Mouse (Mus musculus) lung, postnatal 0 days (tissue): ENCODE measurements around the gene Ppp6r2. TPM values are rescaled to one million over a fixed set of nuclear protein-coding genes. Genes with fewer than 3 reads are reported as not detected.
A peak's percentile ranks its signal among the peaks of the same experiment; 100 is the strongest.

Experiments used
- ATAC-seq: fragments of 200-750 bp; cut with Nextera tagmentation; 2 replicates; pipeline ENCODE4 v1.8.0; 2017; ENCODE audit warnings: moderate library complexity
- DNase-seq: peaks from one replicate; pipeline ENCODE4 v3.0.0-alpha.2; 2016; ENCODE audit warnings: low spot score
- H3K27ac ChIP-seq: fragments of 300-500 bp; sonication (generic); 2 replicates; pipeline ENCODE4 v1.5.1; 2014; ENCODE audit warnings: antibody characterized with exemption, mild to moderate bottlenecking, low read length, mixed read lengths
- H3K27me3 ChIP-seq: fragments of 300-500 bp; sonication (generic); replicated peaks from 2 replicates; pipeline ENCODE4 v1.6.1; 2014; ENCODE audit warnings: low read length, mixed read lengths; ENCODE audit not compliant: insufficient read depth
- H3K36me3 ChIP-seq: fragments of 300-500 bp; sonication (generic); 2 replicates; pipeline ENCODE4 v1.6.1; 2014; ENCODE audit warnings: low read length, mixed read lengths; ENCODE audit not compliant: insufficient read depth
- H3K4me1 ChIP-seq: fragments of 300-500 bp; sonication (generic); 2 replicates; pipeline ENCODE4 v1.6.1; 2014; ENCODE audit warnings: antibody characterized with exemption, low read depth, low read length, mixed read lengths; ENCODE audit not compliant: insufficient read depth
- H3K4me2 ChIP-seq: fragments of 300-500 bp; sonication (generic); replicated peaks from 2 replicates; pipeline ENCODE4 v1.6.1; 2014; ENCODE audit warnings: low read depth, mild to moderate bottlenecking, low read length, moderate library complexity, mixed read lengths
- H3K4me3 ChIP-seq: fragments of 300-500 bp; sonication (generic); 2 replicates; pipeline ENCODE4 v1.5.1; 2014; ENCODE audit warnings: low read depth, low read length
- H3K9ac ChIP-seq: fragments of 300-500 bp; sonication (generic); replicated peaks from 2 replicates; pipeline ENCODE4 v1.6.1; 2014; ENCODE audit warnings: low read depth, mild to moderate bottlenecking
- H3K9me3 ChIP-seq: fragments of 300-500 bp; sonication (generic); 2 replicates; pipeline ENCODE4 v1.6.1; 2016; ENCODE audit warnings: low read length, mixed read lengths
- CTCF ChIP-seq: IDR thresholded peaks from 2 replicates; pipeline ENCODE4 v1.5.1; 2016; ENCODE audit warnings: antibody characterized with exemption, mild to moderate bottlenecking
- EP300 ChIP-seq: IDR thresholded peaks from 2 replicates; pipeline ENCODE4 v1.6.1; 2016; ENCODE audit warnings: antibody characterized with exemption, mild to moderate bottlenecking, control low read depth
- WGBS: fragments of 180-500 bp; shearing (Covaris S2); extraction: QIAGEN DNeasy Blood & Tissue Kit; methylation state at CpG from one replicate; pipeline ENCODE4 v1.1.7; 2014; 5-methylcytosine and 5-hydroxymethylcytosine counted together
- polyA plus RNA-seq: library from polyadenylated mRNA; unstranded; fragments of >200 nt; fragmentation: Nextera tagmentation; extraction: Ambion mirVana; gene quantifications from 2 replicates; pipeline ENCODE4 v1.2.1, GENCODE M21; 2015

Ppp6r2 gene
- polyA plus RNA-seq, 1 experiment from 2014 or later: 22.7 TPM

GRCm38 (mm10) chr15:89195690-89196312 is 15.6 kb upstream of the Ppp6r2 start:
- H3K27ac ChIP-seq: peak overlapping the region; percentile 99
- 1% methylated on average over 16 of the region's 25 CpGs for WGBS
- no peaks in the 10 kb centered on the region for H3K9me3 ChIP-seq
- H3K4me2 ChIP-seq: peak overlapping the region; percentile 66
- TF ChIP-seq CTCF (no peak), EP300 (no peak)
- no peaks in the 10 kb centered on the region for H3K36me3 ChIP-seq
- peak overlapping the region; percentile 98 for H3K4me3 ChIP-seq
- H3K4me1 ChIP-seq: no peaks in the 10 kb centered on the region
- ATAC-seq (peak; percentile 95), DNase-seq (peak; percentile 97)
- peak overlapping the region; percentile 93 for H3K9ac ChIP-seq
- no peaks in the 10 kb centered on the region for H3K27me3 ChIP-seq

DNA sequence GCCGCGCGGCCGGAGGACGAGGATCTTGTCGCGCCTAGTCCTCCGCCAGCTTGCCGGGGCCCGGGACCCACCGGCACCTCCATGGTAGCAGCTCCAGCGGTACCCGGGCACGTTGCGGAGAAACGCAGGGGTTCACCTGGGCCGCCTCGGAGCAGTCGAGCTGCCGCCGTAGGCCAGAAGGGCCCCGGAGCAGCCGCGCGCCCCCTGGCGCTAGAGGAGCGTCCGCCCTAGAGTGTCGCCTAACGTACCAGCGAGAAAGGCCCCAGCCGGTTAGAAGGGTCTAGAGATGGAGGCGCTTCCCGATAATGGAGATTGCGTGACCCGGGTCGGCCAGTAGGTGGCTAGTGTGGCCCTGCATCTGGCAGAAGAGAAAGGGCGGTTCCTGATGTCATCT is 15.0 kb upstream of the Ppp6r2 start, which contains the start of gene Dennd6b:
TSS of gene Dennd6b (minus strand) at position 184 of the 394 bp plus-strand sequence.
- Histone ChIP-seq H3K4me2 (peak within 1 kb of the TSS; percentile 66), H3K4me1 (no peaks in the 10 kb centered on the region), H3K27ac (peak within 1 kb of the TSS; percentile 99), H3K9me3 (no peaks in the 10 kb centered on the region), H3K36me3 (no peaks in the 10 kb centered on the region), H3K27me3 (no peaks in the 10 kb centered on the region), H3K4me3 (peak within 1 kb of the TSS; percentile 98), H3K9ac (peak within 1 kb of the TSS; percentile 93)
- ATAC-seq: peak; percentile 98
- peak; percentile 98 for DNase-seq
- TF ChIP-seq EP300: no peak
- TF ChIP-seq CTCF: peak; percentile 94
- under 1% methylated on average over 34 of the region's 38 CpGs for WGBS

GRCm38 (mm10) chr15:89197056-89197455 is 14.3 kb upstream of the Ppp6r2 start:
- no peak for TF ChIP-seq EP300
- no peak for TF ChIP-seq CTCF
- ATAC-seq (no peak), DNase-seq (no peak)
- Histone ChIP-seq H3K9me3 (no peaks in the 10 kb centered on the region), H3K4me3 (peak overlapping the region; percentile 98), H3K9ac (0 out of 2 replicates have a peak overlapping the region, but pooled peaks have one; percentile 9), H3K4me1 (no peaks in the 10 kb centered on the region), H3K36me3 (no peaks in the 10 kb centered on the region), H3K27me3 (no peaks in the 10 kb centered on the region), H3K27ac (peak overlapping the region; percentile 22), H3K4me2 (peak overlapping the region; percentile 66)
- WGBS: 59% methylated on average over 15 of the region's 15 CpGs

DNA sequence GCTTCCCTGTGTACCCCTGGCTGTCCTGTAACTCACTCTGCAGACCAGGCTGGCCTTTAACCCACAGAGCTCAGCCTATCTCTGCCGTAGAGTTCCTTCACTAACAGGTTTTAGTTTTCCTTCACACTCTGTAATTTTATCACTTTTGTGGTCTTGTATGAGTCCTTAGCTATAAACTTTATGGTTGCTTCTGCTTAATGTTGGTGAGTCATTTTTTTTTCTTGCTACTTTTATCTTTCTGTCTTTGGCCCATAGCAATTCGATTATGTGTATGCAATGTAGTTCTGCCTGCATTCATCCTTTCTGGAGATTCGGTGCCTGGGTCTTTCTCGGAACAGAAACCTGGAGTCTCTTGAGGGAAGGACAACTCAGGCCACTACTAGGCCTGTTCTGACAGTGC is 3.9 kb upstream of the Ppp6r2 start:
- no peak for TF ChIP-seq CTCF
- TF ChIP-seq EP300: no peak
- Histone ChIP-seq H3K4me1 (peaks cover 3% of the 10 kb centered on the region; the same call in 1 of the 2 replicates), H3K4me2 (no peak overlapping the region), H3K36me3 (no peaks in the 10 kb centered on the region), H3K9me3 (no peaks in the 10 kb centered on the region), H3K27me3 (no peaks in the 10 kb centered on the region), H3K27ac (no peak overlapping the region), H3K4me3 (no peak overlapping the region), H3K9ac (no peak overlapping the region)
- ATAC-seq (no peak), DNase-seq (no peak)
- WGBS: 87% methylated on average over 4 of the region's 4 CpGs

DNA sequence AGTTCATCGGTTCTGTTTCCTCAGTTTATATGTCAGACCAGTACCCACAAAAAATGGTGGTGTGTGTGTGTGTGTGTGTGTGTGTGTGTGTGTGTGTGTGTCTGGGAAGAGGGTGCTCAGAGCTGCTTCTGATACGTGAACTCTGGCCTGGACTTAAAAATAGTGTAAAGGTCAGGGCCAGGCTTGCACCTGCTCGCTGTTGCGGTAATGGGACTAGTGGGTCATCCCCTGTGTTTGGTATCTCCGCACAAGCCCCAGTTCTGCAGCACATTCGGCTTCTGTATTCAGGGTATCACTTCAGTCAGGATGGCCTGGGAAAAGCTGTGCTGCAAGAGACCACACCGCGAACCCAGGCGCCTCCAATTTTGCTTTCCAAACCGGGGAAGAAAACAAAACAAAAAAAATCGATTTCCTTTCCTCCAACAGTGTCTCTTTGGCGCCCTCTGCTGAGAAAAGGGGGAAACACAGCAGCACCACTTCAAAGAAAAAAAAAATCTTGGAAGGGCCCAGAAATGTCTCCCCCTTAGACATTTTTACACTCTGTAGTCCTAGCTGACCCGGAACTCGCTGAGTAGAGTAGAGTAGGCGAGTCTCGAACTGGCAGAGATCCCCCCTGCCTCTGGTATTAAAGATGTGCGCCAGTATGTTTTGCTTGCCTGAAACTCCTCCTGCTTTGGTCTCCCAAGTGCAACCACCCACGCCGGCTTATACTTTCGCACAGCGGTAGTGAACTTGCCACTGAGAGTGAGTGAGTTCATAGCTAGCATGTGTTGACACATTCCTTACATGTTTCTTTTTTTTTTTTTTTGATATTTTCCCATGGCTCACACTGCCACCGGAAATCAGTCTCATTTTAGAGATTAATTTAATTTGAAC is 1.2 kb upstream of the Ppp6r2 start:
- Histone ChIP-seq H3K4me3 (peak overlapping the region; percentile 90; the same call in 1 of the 2 replicates), H3K36me3 (no peaks in the 10 kb centered on the region), H3K4me1 (peaks cover 4% of the 10 kb centered on the region; the same call in 1 of the 2 replicates), H3K27ac (peak overlapping the region; percentile 84), H3K9ac (no peak overlapping the region), H3K27me3 (no peaks in the 10 kb centered on the region), H3K9me3 (no peaks in the 10 kb centered on the region), H3K4me2 (peak overlapping the region; percentile 60)
- peak; percentile 54 for ATAC-seq
- TF ChIP-seq EP300 (no peak; the same call in 1 of the 2 replicates), CTCF (peak; percentile 82)
- 9% methylated on average over 22 of the region's 22 CpGs for WGBS
- peak; percentile 93 for DNase-seq
